Mouse (Mus musculus) embryonic facial prominence, embryonic 11.5 days (tissue): ENCODE measurements at regions not wholly inside any gene's neighbourhood (a gene's known extent, or its start where the extent isn't known, plus 50 kb on each side); places are given as distances from the start of the nearest gene placed in this dataset.

Experiments
- ATAC-seq: fragments of 200-750 bp; cut with Nextera tagmentation; replicated peaks from 2 replicates; pipeline ENCODE4 v1.8.0; 2017; ENCODE audit warnings: low read depth; ENCODE audit not compliant: insufficient number of reproducible peaks, low FRiP score, low TSS enrichment
- DNase-seq: peaks from one replicate; pipeline ENCODE4 v3.0.0-alpha.2; 2015; ENCODE audit warnings: low spot score
- H3K27ac ChIP-seq: fragments of 300-500 bp; sonication (generic); replicated peaks from 2 replicates; pipeline ENCODE4 v1.5.1; 2014; ENCODE audit warnings: mild to moderate bottlenecking, low read depth, low read length, control low read depth
- H3K27me3 ChIP-seq: fragments of 300-500 bp; sonication (generic); 2 replicates; pipeline ENCODE4 v1.6.1; 2014; ENCODE audit warnings: mild to moderate bottlenecking, low read length, moderate library complexity, mixed read lengths; ENCODE audit not compliant: control insufficient read depth, insufficient read depth
- H3K36me3 ChIP-seq: fragments of 300-500 bp; sonication (generic); replicated peaks from 2 replicates; pipeline ENCODE4 v1.6.1; 2014; ENCODE audit warnings: low read depth, mild to moderate bottlenecking, low read length, moderate library complexity, mixed read lengths; ENCODE audit not compliant: control insufficient read depth, insufficient read depth
- H3K4me1 ChIP-seq: fragments of 300-500 bp; sonication (generic); 2 replicates; pipeline ENCODE4 v1.6.1; 2014; ENCODE audit warnings: low read length, mixed read lengths; ENCODE audit not compliant: control insufficient read depth, insufficient read depth
- H3K4me2 ChIP-seq: fragments of 300-500 bp; sonication (generic); 2 replicates; pipeline ENCODE4 v1.6.1; 2014; ENCODE audit warnings: low read depth, mild to moderate bottlenecking, control low read depth, low read length, moderate library complexity
- H3K4me3 ChIP-seq: fragments of 300-500 bp; sonication (generic); 2 replicates; pipeline ENCODE4 v1.5.1; 2014; ENCODE audit warnings: low read depth, low read length, control low read depth
- H3K9ac ChIP-seq: fragments of 300-500 bp; sonication (generic); replicated peaks from 2 replicates; pipeline ENCODE4 v1.6.1; 2014; ENCODE audit warnings: mild to moderate bottlenecking, control low read depth, low read length
- H3K9me3 ChIP-seq: fragments of 300-500 bp; sonication (generic); replicated peaks from 2 replicates; pipeline ENCODE4 v1.6.1; 2016; ENCODE audit warnings: mild to moderate bottlenecking, low read length, inconsistent platforms, mixed read lengths; ENCODE audit not compliant: control insufficient read depth
- WGBS: fragments of 180-500 bp; shearing (Covaris S2); extraction: QIAGEN DNeasy Blood & Tissue Kit; methylation state at CpG from one replicate; pipeline ENCODE4 v1.1.7; 2014; 5-methylcytosine and 5-hydroxymethylcytosine counted together

- DNase-seq (no peak), ATAC-seq (no peak)
- H3K9me3 ChIP-seq, result no peaks in the 10 kb centered on the region
- H3K4me3 ChIP-seq, result no peak overlapping the region
- H3K36me3 ChIP-seq, result no peaks in the 10 kb centered on the region
- WGBS, result 80% methylated on average over 9 of the region's 9 CpGs
- no peak overlapping the region for H3K9ac ChIP-seq
- no peaks in the 10 kb centered on the region for H3K27me3 ChIP-seq
- no peaks in the 10 kb centered on the region for H3K4me1 ChIP-seq
- no peak overlapping the region for H3K4me2 ChIP-seq
- H3K27ac ChIP-seq, result no peak overlapping the region
These were observed 120.1 kb upstream of the Map3k1 start for GRCm38 (mm10) chr13:111928636-111929544.

- Histone ChIP-seq H3K4me3 (no peak overlapping the region), H3K27ac (no peak overlapping the region), H3K4me1 (no peaks in the 10 kb centered on the region), H3K9me3 (no peaks in the 10 kb centered on the region), H3K4me2 (no peak overlapping the region), H3K9ac (no peak overlapping the region), H3K36me3 (no peaks in the 10 kb centered on the region), H3K27me3 (no peaks in the 10 kb centered on the region)
- DNase-seq (no peak), ATAC-seq (no peak)
- 79% methylated on average over 1 of the region's 1 CpGs for WGBS
These were observed 121.1 kb upstream of the Map3k1 start for GRCm38 (mm10) chr13:111929908-111930307.

- H3K4me1 ChIP-seq, result no peaks in the 10 kb centered on the region; the same call in 1 of the 2 replicates
- no peak overlapping the region for H3K4me3 ChIP-seq
- no peak overlapping the region for H3K27ac ChIP-seq
- no peak for DNase-seq
- H3K36me3 ChIP-seq, result no peaks in the 10 kb centered on the region
- ATAC-seq, result no peak
- H3K4me2 ChIP-seq, result no peak overlapping the region
- H3K9me3 ChIP-seq, result no peaks in the 10 kb centered on the region
- WGBS, result 88% methylated on average over 3 of the region's 3 CpGs
- H3K9ac ChIP-seq, result no peak overlapping the region
- no peaks in the 10 kb centered on the region for H3K27me3 ChIP-seq
These were observed 123.7 kb upstream of the Map3k1 start for GRCm38 (mm10) chr13:111932464-111932863.

GRCm38 (mm10) chr13:111933526-111934240, 124.9 kb upstream of the Map3k1 start:
- Histone ChIP-seq H3K9me3 (no peaks in the 10 kb centered on the region), H3K4me2 (no peak overlapping the region), H3K9ac (no peak overlapping the region), H3K4me1 (no peaks in the 10 kb centered on the region; the same call in 1 of the 2 replicates), H3K4me3 (no peak overlapping the region), H3K27me3 (no peaks in the 10 kb centered on the region), H3K27ac (no peak overlapping the region), H3K36me3 (no peaks in the 10 kb centered on the region)
- 71% methylated on average over 8 of the region's 8 CpGs for WGBS
- DNase-seq (no peak), ATAC-seq (no peak)

GRCm38 (mm10) chr13:111935721-111936080, 126.9 kb upstream of the Map3k1 start:
- ATAC-seq (no peak), DNase-seq (no peak)
- Histone ChIP-seq H3K36me3 (no peaks in the 10 kb centered on the region), H3K4me1 (no peaks in the 10 kb centered on the region; the same call in 1 of the 2 replicates), H3K27me3 (no peaks in the 10 kb centered on the region), H3K9ac (no peak overlapping the region), H3K4me2 (no peak overlapping the region), H3K4me3 (no peak overlapping the region), H3K27ac (no peak overlapping the region), H3K9me3 (no peaks in the 10 kb centered on the region)
- WGBS, result 43% methylated on average over 1 of the region's 1 CpGs

GRCm38 (mm10) chr13:111936081-111936857, 127.5 kb upstream of the Map3k1 start:
- WGBS, result 65% methylated on average over 9 of the region's 9 CpGs
- ATAC-seq, result peak; percentile 52; the same call in 1 of the 2 replicates
- no peaks in the 10 kb centered on the region for H3K36me3 ChIP-seq
- DNase-seq, result no peak
- H3K9ac ChIP-seq, result no peak overlapping the region
- no peaks in the 10 kb centered on the region for H3K9me3 ChIP-seq
- H3K27ac ChIP-seq, result no peak overlapping the region
- no peaks in the 10 kb centered on the region for H3K27me3 ChIP-seq
- H3K4me3 ChIP-seq, result no peak overlapping the region
- no peaks in the 10 kb centered on the region; the same call in 1 of the 2 replicates for H3K4me1 ChIP-seq
- H3K4me2 ChIP-seq, result no peak overlapping the region

- H3K36me3 ChIP-seq, result no peaks in the 10 kb centered on the region
- H3K27ac ChIP-seq, result no peak overlapping the region
- no peak overlapping the region for H3K9ac ChIP-seq
- H3K4me1 ChIP-seq, result no peaks in the 10 kb centered on the region; the same call in 1 of the 2 replicates
- no peak overlapping the region for H3K4me3 ChIP-seq
- no peak overlapping the region for H3K4me2 ChIP-seq
- DNase-seq (no peak), ATAC-seq (no peak)
- no peaks in the 10 kb centered on the region for H3K27me3 ChIP-seq
- WGBS, result 65% methylated on average over 8 of the region's 8 CpGs
- H3K9me3 ChIP-seq, result no peaks in the 10 kb centered on the region
These were observed 128.2 kb upstream of the Map3k1 start for GRCm38 (mm10) chr13:111936983-111937382.
